Mouse (Mus musculus) retina, postnatal 7 days (tissue): Measurements from ENCODE around the gene Ggn.
"Not testable (repeated sequence)": the region's sequence is repeated elsewhere in the genome, so short reads cannot be mapped to it uniquely, and the experiment has no call there.

ENCODE experiments used
- DNase-seq: peaks from one replicate; pipeline ENCODE4 v3.0.0-alpha.2; 2012; ENCODE audit warnings: low read depth, low spot score

The Ggn gene

DNA sequence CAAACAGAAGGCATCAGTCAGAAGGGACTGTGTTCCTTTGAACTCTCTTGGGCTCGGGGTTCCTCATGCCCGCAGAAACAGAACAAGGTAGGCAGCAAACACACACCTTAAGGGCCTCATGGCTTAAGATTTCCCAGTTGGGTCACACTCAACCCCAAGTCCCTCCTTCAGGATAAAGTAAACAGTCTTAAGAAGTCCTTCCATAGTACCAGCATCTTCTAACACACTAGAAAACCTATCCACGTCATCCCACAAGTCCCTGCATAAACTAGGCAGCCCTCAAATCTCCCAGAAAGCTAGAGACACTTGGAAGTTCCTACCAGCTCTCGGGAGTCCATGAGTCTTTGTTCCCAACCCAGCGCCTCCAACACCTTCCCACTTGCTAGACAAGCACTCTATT lies 7.7 kb upstream of the Ggn start:
- DNase-seq = no peak

DNA sequence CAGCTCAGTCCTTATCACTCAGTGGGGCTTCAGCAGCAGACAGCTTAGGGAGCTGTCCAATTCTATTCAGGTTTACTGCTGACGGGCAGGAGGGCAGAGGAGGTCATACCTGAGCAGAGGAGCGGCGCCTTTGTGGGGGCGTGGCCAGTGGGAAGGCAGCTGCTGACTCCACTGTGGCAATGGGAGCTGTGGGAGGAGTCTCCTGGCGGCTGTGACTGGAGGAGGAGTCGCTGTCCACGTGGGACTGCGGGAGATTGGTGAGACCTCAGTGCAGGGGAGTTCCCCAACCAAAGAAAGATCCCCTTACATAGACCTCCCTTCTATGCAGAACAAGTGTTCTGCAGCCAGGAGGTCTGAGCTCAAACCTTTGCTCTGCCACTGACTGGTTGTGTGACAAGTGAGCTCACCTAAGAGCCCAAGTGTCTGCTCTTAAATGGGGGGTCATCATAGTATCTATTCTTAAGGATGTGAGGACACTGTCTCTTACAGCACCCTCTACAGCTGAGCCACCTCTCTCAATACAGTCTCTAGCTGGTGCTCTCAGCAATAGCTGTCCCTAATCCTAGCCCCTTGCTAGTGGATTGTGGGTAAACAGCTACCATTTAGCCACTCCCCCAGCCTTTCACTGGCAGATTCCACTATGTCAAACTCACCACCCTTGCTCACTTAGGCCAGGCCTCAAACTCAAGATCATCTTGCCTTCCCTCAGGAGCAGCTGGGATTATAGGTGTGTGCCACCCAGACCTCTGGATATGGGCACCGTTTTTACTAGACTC lies 7.1 kb upstream of the Ggn start:
- DNase-seq = no peak

DNA sequence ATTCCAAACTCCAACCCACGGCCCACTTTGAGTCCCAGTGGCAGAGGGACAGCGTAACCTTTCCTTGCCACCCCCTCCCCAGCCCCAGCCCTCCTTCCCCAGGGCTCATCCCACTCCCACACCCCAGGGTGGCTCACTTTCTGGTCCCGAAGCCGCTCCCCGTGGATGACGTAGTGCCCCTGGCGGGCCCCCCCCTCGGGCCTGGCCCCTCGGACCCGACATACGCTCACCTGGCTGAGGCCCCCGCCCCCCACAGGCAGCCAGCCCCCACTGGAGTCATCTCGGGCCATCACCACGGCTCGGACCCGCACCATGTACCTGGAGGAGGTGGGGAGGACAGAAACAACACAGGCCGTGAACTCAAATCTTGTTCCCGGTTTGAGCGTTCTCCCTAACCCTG lies 2.4 kb upstream of the Ggn start:
- DNase-seq = no peak

DNA sequence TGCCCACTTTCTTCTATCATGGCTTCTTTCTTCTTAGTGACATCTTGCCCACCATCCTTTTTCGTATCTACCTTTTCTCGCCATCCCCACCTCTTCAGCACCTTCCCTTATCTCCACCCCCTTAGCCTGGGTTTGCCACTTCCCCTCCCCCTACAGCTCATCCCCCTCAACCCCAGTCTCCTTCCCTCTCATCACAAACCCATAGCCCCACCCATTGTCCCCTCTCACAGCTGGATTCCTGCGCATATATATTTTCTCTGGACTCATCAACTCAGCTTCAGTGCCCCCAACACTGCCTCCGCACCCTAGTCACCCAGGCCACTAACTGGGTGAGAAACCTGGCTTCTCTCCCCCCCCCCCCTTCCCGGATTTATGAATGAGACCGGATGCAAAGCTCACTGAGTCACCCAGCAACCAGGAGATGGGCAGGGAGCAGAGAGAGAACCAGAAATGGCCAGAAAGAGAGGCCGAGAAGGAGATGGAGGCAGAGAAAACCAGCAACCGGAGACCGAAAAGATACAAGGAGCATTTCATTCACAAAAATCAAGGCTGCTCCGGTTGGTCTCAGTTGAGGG lies 1.8 kb upstream of the Ggn start:
- DNase-seq = no peak

DNA sequence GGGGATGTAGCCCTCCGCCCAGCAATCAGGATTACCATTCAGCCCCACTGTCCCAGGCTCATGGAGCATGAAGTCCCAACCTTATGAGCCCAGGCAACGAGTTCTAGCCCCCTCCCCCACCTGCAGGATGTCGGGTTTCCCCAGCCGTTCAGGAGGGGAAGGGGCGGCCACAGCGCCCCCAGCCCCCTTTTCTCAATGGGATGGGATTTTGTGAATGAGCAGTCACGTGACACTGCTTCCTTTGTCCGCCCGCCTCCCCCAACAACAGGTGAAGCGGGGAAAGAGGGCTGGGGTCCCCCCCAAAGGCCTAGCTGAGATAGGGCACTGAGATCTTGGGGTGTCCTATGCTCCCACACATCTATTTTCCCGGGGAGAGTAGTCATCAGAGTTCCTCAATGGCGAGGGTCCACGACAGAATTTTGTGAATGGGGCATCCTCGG lies 1.2 kb upstream of the Ggn start:
- DNase-seq = no peak

DNA sequence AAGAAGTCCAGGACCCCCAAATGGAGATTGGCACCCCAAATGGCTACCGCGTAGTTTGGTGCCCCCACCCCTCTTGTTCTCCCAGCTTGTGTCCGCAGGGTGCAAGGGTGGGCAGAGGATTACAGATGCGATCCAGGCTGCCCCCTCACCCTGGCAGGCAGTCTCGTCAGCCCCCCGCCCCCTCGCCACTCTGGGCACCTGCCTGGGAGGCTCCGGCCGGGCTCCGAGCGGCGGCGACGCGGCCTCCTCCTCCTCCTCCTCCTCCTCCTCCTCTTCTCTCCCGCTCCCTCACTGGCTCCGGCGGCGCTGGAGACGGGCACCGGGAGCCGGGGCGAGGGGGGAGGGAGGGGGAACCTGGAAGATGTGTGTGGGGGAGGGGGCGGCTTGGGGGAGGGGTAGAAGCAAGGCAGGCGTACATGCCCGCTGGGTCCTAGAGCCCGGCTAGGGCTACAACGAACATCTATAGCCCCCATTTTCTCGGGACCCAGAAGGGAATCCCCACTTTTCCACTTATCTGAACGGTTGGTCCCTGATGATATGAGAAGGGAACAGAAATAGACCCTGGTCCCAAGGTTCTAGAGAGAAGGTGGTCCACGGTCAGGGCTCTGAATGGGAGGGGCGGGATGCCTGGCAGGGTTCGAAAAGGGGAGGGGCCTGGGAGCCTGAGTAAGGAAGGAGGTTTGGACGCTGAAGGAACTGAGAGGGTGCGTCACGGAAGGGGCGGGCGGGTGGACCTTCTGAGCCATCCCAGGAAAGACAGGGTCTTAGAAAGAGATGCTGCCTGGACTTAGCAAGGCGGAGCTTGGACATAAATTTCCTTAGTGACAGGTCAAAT lies 562 bp upstream of the Ggn start:
- DNase-seq = no peak

DNA sequence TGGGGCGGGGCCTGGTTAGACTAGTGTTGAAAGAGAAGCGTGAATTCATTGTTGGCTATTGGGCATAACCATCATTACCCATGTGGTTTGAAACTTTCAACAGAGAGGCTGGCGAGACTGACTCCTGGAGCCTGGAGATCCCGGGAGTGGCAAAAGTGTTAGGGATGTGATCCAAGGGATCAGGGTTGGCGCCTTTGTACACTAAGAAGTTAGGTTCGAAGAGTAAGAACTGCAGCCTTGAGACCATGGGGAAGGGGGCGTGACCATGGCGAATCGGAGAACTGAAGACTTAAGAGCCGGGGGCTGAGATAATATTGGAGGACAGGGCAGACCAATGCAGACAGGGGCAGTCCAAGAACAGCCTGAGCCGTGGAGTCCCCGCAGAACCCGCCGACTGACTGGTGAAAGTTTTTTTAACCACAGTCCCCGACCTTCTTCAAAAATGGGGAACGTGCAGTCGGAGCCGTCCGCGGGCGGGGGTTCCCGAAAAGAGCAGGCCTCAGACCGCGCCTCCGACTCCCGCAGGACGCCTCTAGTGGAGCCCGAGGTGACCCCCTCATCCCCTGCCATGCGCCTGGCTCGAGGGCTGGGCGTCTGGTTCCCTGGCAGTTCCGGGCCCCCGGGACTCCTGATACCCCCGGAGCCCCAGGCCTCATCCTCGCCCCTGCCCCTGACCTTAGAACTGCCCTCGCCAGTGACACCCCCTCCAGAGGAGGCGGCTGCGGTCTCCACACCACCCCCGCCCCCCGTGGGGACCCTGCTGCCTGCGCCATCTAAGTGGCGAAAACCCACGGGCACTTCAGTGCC lies 948 bp downstream of the Ggn start:
- DNase-seq = no peak

DNA sequence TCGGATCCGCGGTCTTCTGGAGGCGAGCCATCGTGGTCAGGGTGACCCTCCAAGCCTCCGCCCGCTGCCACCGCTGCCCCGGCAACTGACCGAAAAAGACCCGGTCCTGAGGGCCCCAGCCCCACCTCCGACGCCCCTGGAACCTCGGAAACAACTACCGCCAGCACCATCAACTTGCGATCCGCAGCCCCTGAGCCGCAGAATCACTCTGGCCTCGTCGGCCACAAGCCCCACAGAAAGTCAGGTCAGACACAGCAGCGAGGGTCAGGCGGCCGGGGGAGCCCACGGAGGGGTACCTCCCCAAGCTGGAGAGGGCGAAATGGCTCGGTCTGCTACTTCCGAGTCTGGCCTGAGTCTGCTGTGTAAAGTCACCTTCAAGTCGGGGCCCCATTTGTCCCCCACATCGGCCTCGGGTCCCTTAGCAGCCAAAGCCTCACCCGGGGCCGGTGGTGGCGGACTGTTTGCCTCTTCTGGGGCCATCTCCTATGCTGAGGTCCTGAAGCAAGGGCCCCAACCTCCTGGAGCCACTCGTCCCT lies 1.6 kb downstream of the Ggn start:
- DNase-seq = no peak

DNA sequence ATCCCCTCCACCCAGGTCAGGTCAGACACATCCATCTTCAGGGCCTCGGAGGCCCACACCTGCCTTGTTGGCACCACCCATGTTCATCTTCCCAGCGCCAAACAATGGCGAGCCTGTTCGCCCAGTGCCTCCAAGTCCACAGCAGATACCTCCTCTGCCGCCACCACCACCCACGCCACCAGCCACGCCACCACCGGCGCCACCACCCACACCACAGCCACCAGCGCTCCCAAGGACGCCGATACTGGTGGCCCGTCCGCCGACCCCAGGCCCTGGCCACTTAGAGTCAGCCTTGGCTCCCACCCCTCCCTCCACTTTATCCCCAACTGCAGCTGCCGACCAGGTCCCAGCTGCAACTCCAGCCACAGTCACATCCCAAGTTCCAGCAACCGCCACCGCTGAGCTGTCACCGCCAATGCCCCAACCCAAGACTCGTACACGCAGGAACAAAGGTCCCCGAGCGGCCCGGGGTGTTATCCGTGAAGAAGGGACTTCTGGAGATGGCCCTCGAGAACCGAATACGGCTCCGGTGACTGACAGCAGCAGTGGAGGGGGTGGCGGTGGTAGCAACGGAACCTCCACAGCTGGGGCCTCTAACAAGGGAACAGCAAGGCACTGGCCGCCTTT lies 2.5 kb downstream of the Ggn start:
- no peak for DNase-seq

DNA sequence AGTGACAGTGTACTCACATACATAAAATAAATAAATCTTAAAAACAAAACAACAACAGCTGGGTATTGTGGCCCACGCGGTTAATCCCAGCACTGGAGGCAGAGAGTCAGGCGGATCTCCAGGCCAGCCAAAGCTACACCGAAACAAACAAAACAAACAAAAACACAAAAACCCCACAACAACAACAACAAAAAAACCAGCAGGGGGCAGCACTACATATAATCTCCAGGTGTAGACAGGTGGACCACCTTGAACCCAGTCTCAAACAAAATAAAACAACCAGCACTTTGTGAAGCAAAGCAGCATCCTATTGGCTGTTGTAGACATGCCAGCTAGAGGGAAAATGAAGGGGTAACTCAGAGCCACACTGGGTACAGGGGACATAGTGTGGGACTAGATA lies 8.1 kb downstream of the Ggn start:
- no peak for DNase-seq

DNA sequence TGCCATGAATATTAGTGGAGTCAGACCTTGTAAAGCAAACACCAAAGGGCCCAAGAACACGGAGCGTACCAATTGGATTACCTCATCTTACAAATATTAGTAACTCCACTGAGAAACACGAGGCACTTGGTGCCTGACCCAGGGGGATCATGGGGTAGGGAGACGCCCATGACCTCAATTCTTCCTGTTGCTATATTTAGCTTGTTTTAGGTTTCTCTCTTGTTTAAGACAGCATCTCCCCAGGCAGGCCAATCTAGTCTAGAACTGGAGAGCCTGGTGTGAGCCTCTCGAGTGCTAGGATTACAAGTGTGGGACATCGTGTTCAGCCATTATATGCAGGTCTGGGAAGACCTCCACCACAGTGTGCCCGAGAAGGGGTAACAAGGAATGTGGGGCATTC lies 9.3 kb downstream of the Ggn start:
- DNase-seq = no peak

DNA sequence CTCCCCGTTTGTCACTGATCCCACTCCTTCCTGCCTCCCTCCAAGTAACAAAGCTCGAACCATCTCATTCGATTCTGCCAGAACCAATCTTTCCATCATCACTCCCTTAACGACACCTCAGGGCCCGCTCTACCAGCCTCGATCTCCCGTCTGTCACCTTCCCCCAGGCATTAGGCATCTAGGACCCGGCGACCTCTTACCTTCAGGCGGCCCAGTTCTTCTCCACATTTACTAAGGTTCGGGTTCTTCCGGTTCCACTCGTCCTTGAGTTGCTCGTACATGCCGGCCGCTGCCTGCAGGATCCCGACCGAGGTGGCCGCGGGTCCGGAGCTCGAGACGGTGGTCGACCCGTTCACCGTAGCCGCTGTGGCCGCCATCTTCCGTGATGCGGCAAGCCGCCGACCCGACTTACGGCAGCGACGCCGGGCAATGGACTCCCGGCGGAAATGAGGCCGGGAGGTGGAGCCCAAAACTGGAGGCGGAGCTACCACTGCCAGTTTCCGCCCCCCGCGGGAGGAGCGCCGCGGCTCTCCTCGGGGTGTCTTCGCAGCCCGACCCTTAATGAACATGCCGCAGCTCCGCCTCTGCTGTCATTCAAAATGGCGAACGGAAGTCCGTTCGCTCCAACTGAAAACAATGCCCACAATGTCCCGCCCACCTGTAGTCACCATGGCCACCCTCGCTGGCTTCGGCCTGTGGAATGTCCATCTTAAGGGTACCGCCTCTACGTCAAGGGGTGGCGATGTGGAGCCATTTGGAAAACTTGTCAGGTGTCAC lies 10.3 kb downstream of the Ggn start, which contains the start of gene Psmd8:
Psmd8 (minus strand) TSS at position 625 of the 777 bp plus-strand sequence.
- DNase-seq = peak; percentile 94

DNA sequence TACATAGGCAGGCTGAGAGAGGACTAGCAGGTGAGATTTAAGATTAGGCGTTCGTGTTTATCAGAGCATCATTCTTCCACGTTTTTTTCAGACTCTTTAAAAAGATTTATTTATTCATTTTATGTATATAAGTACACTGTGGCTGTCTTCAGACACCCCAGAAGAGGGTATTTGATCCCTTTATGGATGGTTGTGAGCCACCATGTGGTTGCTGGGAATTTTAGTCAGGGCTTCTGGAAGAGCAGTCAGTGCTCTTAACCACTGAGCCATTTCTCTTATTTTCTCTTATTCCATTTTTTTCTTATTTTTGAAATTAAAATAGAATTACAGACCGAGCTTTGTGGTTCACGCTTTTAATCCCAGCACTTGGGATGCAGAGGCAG lies 10.8 kb downstream of the Ggn start:
- DNase-seq = no peak

DNA sequence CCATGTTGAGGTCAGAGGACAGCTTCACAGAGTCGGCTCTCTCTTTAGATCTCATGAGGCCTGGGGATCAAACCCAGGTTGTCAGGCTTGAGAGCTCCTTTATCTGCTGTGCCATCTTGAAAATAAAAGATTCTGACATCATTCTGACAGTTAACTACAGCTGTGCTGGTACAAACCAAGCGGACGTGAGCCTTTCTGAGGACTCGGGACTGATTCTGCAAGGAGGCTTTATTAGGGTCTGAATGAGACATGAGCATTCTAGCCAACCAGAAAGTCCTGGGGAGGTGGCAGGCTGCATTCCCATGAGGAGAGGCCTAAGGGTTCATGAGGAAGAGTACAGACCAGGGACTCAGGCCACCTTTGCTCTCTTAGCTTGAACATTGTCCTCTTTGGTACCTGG lies 11.3 kb downstream of the Ggn start:
- not testable (repeated sequence) for DNase-seq

DNA sequence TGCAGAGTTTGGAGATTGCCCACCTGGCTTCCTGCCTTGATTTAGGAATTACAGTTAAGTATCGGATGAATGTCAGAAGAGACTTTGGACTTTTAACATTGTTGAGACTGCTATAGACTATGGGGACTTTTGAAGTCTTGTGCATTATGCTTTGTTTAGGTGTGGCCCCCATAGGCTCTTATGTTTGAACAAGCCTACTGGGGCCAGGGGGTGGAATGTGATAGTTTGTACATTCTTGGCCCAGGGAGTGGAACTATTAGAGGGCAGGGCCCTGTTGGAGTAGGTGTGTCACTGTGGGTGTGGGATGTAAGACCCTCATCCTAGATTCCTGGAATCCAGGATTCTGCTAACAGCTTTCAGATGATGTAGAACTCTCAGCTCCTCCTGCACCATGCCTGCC lies 24.2 kb downstream of the Ggn start:
- not testable (repeated sequence) for DNase-seq

DNA sequence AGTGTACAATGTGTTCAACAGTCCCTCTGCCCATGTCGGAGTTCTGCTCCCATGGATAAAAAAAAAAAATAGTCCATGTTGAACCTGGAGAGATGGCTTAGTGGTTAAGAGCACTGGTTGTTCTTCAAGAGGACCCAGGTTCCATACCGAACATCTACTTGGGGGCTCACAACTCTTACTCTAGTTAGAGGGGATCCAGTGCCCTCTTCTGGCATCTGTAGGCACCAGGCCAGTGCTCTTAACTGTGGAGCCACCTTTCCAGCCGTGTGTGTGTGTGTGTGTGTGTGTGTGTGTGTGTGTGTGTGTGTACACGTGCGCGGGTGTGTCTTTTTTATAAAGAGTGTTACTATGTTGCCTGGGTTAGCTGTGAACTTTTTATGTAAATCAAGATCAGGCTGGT lies 32.6 kb downstream of the Ggn start:
- DNase-seq = no peak

DNA sequence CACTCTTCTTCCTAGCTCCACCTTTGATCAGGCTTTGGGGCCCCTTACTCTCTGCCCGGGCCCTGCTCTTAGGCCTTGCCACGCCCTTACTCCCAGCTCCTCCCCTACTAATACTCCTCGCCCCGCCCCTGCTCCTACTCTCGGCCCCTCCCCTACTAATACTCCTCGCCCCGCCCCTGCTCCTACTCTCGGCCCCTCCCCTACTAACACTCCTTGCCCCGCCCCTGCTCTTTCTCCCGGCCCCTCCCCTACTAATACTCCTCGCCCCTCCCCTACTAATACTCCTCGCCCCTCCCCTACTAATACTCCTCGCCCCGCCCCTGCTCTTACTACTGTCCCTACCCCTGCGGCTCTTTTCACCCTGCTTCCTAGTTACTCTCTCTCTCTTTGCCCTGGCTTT lies 41.0 kb downstream of the Ggn start:
- peak; percentile 17 for DNase-seq

DNA sequence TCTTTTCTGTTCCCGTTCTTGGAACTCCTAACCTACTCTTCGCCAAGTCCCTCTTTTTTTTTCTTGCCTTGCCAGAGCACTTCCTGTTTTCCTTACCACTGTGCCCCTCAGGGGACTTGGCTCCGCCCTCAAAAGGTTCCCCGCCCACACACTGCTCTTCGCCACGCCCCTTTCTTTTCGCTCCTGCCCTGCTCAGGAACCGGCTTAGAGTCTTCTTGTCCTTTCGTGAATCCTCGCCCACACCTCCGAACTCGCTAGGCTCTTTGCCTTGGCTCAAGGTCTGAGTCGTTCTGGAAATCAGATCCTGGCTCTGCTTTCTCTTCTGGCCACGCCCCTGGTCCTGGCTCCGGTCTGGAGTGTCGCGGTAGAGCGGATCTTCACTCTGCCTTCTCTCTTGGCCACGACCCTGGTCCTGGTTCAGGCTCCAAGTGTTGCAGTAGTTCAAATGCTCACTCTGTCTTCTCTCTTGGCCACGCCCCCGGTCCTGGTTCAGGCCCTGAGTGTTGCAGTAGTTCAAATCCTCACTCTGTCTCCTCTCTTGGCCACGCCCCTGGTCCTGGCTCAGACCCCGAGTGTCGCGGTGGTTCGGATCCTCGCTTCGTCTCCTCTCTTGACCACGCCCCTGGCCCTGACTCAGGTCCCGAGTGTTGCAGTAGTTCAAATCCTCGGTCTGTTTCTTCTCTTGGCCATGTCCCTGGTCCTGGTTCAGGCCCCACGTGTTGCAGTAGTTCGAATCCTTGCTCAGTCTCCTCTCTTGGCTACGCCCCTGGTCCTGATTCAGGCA lies 41.6 kb downstream of the Ggn start:
- peak; percentile 63 for DNase-seq

DNA sequence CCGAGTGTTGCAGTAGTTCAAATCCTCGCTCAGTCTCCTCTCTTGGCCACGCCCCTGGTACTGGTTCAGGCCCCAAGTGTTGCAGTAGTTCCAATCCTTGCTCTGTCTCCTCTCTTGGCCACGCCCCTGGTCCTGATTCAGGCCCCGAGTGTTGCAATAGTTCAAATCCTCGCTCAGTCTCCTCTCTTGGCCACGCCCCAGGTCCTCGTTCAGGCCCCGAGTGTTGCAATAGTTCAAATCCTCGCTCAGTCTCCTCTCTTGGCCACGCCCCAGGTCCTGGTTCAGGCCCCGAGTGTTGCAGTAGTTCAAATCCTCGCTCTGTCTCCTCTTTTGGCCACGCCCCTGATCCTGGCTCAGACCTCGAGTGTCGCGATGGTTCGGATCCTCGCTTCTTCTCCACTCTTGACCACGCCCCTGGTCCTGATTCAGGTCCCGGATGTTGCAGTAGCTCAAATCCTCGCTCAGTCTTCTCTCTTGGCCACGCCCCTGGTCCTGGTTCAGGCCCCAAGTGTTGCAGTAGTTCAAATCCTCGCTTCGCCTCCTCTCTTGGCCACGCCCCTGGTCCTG lies 42.3 kb downstream of the Ggn start:
- DNase-seq = no peak
